Mouse (Mus musculus) lung, adult 2 months (tissue): ENCODE results near the gene Sag. TPM values are rescaled to one million over a fixed set of nuclear protein-coding genes. Genes with fewer than 3 reads are reported as not detected.

Experiments
- DNase-seq: peaks from one replicate; pipeline ENCODE4 v3.0.0; 2022
- H3K4me1 ChIP-seq: fragments of 200-500 bp; 2 replicates; pipeline ENCODE4 v1.6.1; 2011; ENCODE audit warnings: low read length; ENCODE audit not compliant: control insufficient read depth, insufficient read depth
- H3K4me3 ChIP-seq: fragments of 200-500 bp; replicated peaks from 2 replicates; pipeline ENCODE3; 2011; ENCODE audit warnings: low read depth, mild to moderate bottlenecking, control low read depth, low read length; ENCODE audit errors: extremely low read depth
- CTCF ChIP-seq: fragments of 200-500 bp; IDR thresholded peaks from 2 replicates; pipeline ENCODE4 v1.5.1; 2011; ENCODE audit warnings: mild to moderate bottlenecking, low read length, control low read depth; ENCODE audit not compliant: insufficient read depth
- POLR2A ChIP-seq: fragments of 200-500 bp; IDR thresholded peaks from 2 replicates; pipeline ENCODE4 v1.6.1; 2011; ENCODE audit warnings: low read depth, mild to moderate bottlenecking, control low read depth, low read length, borderline replicate concordance; ENCODE audit errors: extremely low read depth
- WGBS: fragments of 180-500 bp; shearing (Covaris S2); methylation state at CpG from one replicate; pipeline ENCODE4 v1.1.7; 2018; 5-methylcytosine and 5-hydroxymethylcytosine counted together
- polyA plus RNA-seq: library from polyadenylated mRNA; depleted of rRNA; stranded (reverse); fragments of >200 nt; gene quantifications from 2 replicates; pipeline ENCODE4 v1.2.3, GENCODE M21; 2012

Gene Sag
- polyA plus RNA-seq, 1 experiment, result 0.86 TPM

GRCm38 (mm10) chr1:87779204-87779785, 24.2 kb upstream of the Sag start:
- TF ChIP-seq POLR2A, result no peak
- no peak for TF ChIP-seq CTCF
- WGBS, result 82% methylated on average over 5 of the region's 5 CpGs
- Histone ChIP-seq H3K4me3 (no peak overlapping the region), H3K4me1 (no peaks in the 10 kb centered on the region)
- no peak for DNase-seq

GRCm38 (mm10) chr1:87785703-87786102, 17.8 kb upstream of the Sag start:
- TF ChIP-seq CTCF (no peak), POLR2A (no peak)
- no peak for DNase-seq
- 46% methylated on average over 8 of the region's 8 CpGs for WGBS
- no peaks in the 10 kb centered on the region for H3K4me1 ChIP-seq
- H3K4me3 ChIP-seq, result no peak overlapping the region

GRCm38 (mm10) chr1:87786251-87786650, 17.2 kb upstream of the Sag start:
- H3K4me3 ChIP-seq, result no peak overlapping the region
- H3K4me1 ChIP-seq, result no peaks in the 10 kb centered on the region
- TF ChIP-seq POLR2A (no peak), CTCF (no peak)
- WGBS, result 43% methylated on average over 7 of the region's 7 CpGs
- no peak for DNase-seq

GRCm38 (mm10) chr1:87789665-87790064, 13.8 kb upstream of the Sag start:
- Histone ChIP-seq H3K4me1 (no peaks in the 10 kb centered on the region), H3K4me3 (no peak overlapping the region)
- no peak for DNase-seq
- TF ChIP-seq CTCF, result no peak
- TF ChIP-seq POLR2A, result no peak
- WGBS, result 90% methylated on average over 8 of the region's 8 CpGs

- no peaks in the 10 kb centered on the region for H3K4me1 ChIP-seq
- TF ChIP-seq POLR2A (no peak), CTCF (no peak)
- no peak for DNase-seq
- 70% methylated on average over 4 of the region's 4 CpGs for WGBS
- H3K4me3 ChIP-seq, result no peak overlapping the region
These were observed 10.9 kb upstream of the Sag start for GRCm38 (mm10) chr1:87792438-87793137.

GRCm38 (mm10) chr1:87793138-87793449, 10.4 kb upstream of the Sag start:
- 88% methylated on average over 6 of the region's 6 CpGs for WGBS
- H3K4me3 ChIP-seq, result no peak overlapping the region
- TF ChIP-seq POLR2A, result no peak
- TF ChIP-seq CTCF, result no peak
- no peaks in the 10 kb centered on the region for H3K4me1 ChIP-seq
- DNase-seq, result no peak

GRCm38 (mm10) chr1:87797702-87798101, 5.8 kb upstream of the Sag start:
- TF ChIP-seq CTCF, result no peak
- TF ChIP-seq POLR2A, result no peak
- DNase-seq, result no peak
- H3K4me3 ChIP-seq, result no peak overlapping the region
- 75% methylated on average over 1 of the region's 1 CpGs for WGBS
- H3K4me1 ChIP-seq, result no peaks in the 10 kb centered on the region

GRCm38 (mm10) chr1:87798306-87798705, 5.2 kb upstream of the Sag start:
- WGBS, result 73% methylated on average over 2 of the region's 2 CpGs
- no peak for DNase-seq
- no peaks in the 10 kb centered on the region for H3K4me1 ChIP-seq
- no peak for TF ChIP-seq POLR2A
- TF ChIP-seq CTCF, result no peak
- H3K4me3 ChIP-seq, result no peak overlapping the region

- no peaks in the 10 kb centered on the region for H3K4me1 ChIP-seq
- TF ChIP-seq CTCF (no peak), POLR2A (no peak)
- WGBS, result 95% methylated on average over 1 of the region's 1 CpGs
- H3K4me3 ChIP-seq, result no peak overlapping the region
- no peak for DNase-seq
These were observed 4.3 kb downstream of the Sag start for GRCm38 (mm10) chr1:87807751-87808150.

- no peak overlapping the region for H3K4me3 ChIP-seq
- no peak for DNase-seq
- 77% methylated on average over 7 of the region's 7 CpGs for WGBS
- peaks cover 2% of the 10 kb centered on the region; the same call in 1 of the 2 replicates for H3K4me1 ChIP-seq
- TF ChIP-seq POLR2A, result no peak
- no peak for TF ChIP-seq CTCF
These were observed 7.9 kb downstream of the Sag start for GRCm38 (mm10) chr1:87811391-87811790.
